Mouse (Mus musculus): Measurements from ENCODE around the gene Slc39a13. TPM values are rescaled to one million over a fixed set of nuclear protein-coding genes. Genes with fewer than 3 reads are reported as not detected.

The Slc39a13 gene
- polyA plus RNA-seq, 1 experiment = 47.0 TPM

DNA sequence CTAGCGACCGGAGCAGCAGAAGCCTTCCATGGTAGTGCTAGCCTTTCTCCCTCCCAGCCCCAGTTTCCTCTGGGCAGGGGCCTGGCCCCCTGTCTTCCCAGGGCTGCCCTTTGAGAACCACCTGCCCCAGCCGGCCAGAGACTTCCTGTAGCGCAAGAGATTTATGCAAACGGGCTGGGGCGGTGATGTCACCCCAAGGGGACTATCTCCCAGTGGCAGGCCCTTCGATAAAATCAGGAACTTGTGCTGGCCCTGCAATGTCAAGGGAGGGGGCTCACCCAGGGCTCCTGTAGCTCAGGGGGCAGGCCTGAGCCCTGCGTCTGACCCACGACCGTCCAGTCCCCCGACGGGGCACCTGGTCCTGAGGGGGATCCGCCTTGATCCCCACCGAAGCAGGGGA is 26.3 kb upstream of the Slc39a13 start:
- Histone ChIP-seq H3K4me3 (ENCODE audit: insufficient read depth, low read length) (peak overlapping the region; percentile 98), H3K4me1 (ENCODE audit: control insufficient read depth, insufficient read depth, low read length) (peaks cover 30% of the 10 kb centered on the region), H3K27ac (ENCODE audit: insufficient read depth, low read depth, low read length) (peak overlapping the region; percentile 92)
- TF ChIP-seq POLR2A (IDR thresholded peaks at IDR 0.05; ENCODE audit: borderline replicate concordance, low read depth, low read length) (no peak), CTCF (IDR thresholded peaks at IDR 0.05; ENCODE audit: low read depth, low read length) (no peak)

DNA sequence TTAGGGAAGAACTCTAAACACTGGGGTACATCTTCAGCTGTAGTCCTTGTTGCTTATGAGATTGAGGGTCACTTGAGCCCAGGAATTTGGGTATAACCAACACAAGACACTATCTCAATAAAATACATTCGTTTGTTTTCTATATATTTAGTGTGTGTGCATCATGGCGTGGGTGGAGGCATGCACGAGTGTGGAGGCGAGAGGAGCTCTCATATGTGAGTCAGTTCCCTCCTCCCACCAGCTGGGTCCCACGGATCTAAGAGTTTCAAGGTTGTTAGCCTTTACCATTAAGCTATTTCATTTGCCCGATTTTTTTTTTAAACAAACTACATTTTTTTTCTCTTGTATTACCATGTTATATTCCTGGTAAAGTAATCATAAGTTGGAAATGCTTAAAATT is 20.6 kb upstream of the Slc39a13 start:
- peaks cover 67% of the 10 kb centered on the region for H3K4me1 ChIP-seq (ENCODE audit: control insufficient read depth, insufficient read depth, low read length)
- no peak overlapping the region for H3K4me3 ChIP-seq (ENCODE audit: insufficient read depth, low read length)
- TF ChIP-seq POLR2A (IDR thresholded peaks at IDR 0.05; ENCODE audit: borderline replicate concordance, low read depth, low read length) = no peak
- TF ChIP-seq CTCF (IDR thresholded peaks at IDR 0.05; ENCODE audit: low read depth, low read length) = no peak
- no peak overlapping the region for H3K27ac ChIP-seq (ENCODE audit: insufficient read depth, low read depth, low read length)

- Histone ChIP-seq H3K4me1 (ENCODE audit: control insufficient read depth, insufficient read depth, low read length) (peaks cover 71% of the 10 kb centered on the region), H3K27ac (ENCODE audit: insufficient read depth, low read depth, low read length) (no peak overlapping the region)
- TF ChIP-seq CTCF (IDR thresholded peaks at IDR 0.05; ENCODE audit: low read depth, low read length) = no peak
- no peak for TF ChIP-seq POLR2A (IDR thresholded peaks at IDR 0.05; ENCODE audit: borderline replicate concordance, low read depth, low read length)
Measured at GRCm38 (mm10) chr2:91090208-91090607, 20.0 kb upstream of the Slc39a13 start.

DNA sequence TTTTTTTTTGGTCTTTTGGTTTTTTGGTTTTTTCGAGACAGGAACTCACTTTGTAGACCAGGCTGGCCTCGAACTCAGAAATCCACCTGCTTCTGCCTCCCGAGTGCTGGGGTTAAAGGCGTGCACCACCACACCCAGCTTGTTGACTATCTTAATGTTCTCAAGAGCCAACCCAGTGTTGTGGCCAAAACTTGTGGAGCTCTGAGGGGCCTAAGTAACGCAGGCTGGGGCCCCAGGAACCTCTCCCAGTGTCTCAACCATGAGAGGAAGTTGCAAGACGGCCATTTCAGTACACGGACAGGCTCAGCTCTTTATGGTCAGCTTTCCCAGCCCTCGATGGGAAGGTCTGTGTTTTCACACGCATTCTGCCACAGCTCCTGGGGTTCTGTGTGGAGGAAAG is 18.8 kb upstream of the Slc39a13 start:
- Histone ChIP-seq H3K4me1 (ENCODE audit: control insufficient read depth, insufficient read depth, low read length) (peaks cover 77% of the 10 kb centered on the region), H3K4me3 (ENCODE audit: insufficient read depth, low read length) (no peak overlapping the region), H3K27ac (ENCODE audit: insufficient read depth, low read depth, low read length) (peak overlapping the region; percentile 62)
- no peak for TF ChIP-seq POLR2A (IDR thresholded peaks at IDR 0.05; ENCODE audit: borderline replicate concordance, low read depth, low read length)
- no peak for TF ChIP-seq CTCF (IDR thresholded peaks at IDR 0.05; ENCODE audit: low read depth, low read length)

More at GRCm38 (mm10) chr2:91090208-91090607, 20.0 kb upstream of the Slc39a13 start:
- no peak overlapping the region for H3K4me3 ChIP-seq (ENCODE audit: insufficient read depth, low read length)

- no peak for TF ChIP-seq CTCF (IDR thresholded peaks at IDR 0.05; ENCODE audit: low read depth, low read length)
- no peak for TF ChIP-seq POLR2A (IDR thresholded peaks at IDR 0.05; ENCODE audit: borderline replicate concordance, low read depth, low read length)
- H3K27ac ChIP-seq (ENCODE audit: insufficient read depth, low read depth, low read length) = peak overlapping the region; percentile 99
- peaks cover 76% of the 10 kb centered on the region for H3K4me1 ChIP-seq (ENCODE audit: control insufficient read depth, insufficient read depth, low read length)
- no peak overlapping the region for H3K4me3 ChIP-seq (ENCODE audit: insufficient read depth, low read length)
Measured at GRCm38 (mm10) chr2:91087453-91087852, 17.2 kb upstream of the Slc39a13 start.

DNA sequence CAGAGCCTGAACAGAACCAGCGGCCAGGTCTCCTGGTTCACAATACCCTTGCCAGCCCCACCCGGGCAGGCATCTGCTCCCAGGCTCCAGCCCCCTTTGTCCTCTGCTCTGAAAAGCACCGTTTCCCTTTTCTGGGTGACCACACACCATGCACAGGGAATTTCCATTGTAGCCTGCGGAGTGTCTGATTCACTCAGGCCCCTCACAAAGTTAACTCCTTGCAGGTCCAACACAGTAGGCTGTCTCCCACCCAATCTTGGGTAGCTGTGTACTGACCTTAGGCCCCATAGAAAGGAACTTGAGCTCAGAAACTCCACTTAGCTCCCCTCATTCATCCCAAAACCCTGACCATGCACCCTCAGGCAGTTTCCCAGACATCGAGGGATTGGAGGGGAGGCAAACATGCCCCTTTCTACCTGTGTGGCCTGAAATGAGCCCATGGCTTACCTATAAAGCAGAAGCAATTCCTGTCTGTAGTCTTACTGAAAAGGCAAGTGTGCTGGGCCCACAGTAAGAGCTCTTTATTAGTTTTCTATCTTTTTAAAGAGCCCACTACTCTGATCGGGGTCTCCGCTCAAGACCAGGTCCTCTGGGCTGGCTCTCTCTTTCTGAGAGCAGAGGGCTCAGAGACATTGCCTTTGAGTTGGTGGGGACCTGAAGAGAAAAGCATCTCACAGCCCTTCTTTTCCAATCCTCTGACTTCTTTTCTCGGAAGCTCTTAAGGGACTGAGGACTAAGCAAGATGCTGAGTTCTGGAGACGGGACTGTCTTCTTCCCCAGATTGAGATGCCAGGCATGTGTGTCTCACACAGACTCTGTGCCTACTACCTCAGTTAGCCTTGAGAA is 16.4 kb upstream of the Slc39a13 start:
- TF ChIP-seq CTCF (IDR thresholded peaks at IDR 0.05; ENCODE audit: low read depth, low read length) (no peak), POLR2A (IDR thresholded peaks at IDR 0.05; ENCODE audit: borderline replicate concordance, low read depth, low read length) (no peak)
- H3K4me1 ChIP-seq (ENCODE audit: control insufficient read depth, insufficient read depth, low read length) = peaks cover 68% of the 10 kb centered on the region
- peak overlapping the region; percentile 38 for H3K4me3 ChIP-seq (ENCODE audit: insufficient read depth, low read length)
- peak overlapping the region; percentile 99 for H3K27ac ChIP-seq (ENCODE audit: insufficient read depth, low read depth, low read length)

- Histone ChIP-seq H3K4me1 (ENCODE audit: control insufficient read depth, insufficient read depth, low read length) (peaks cover 64% of the 10 kb centered on the region), H3K4me3 (ENCODE audit: insufficient read depth, low read length) (peak overlapping the region; percentile 38), H3K27ac (ENCODE audit: insufficient read depth, low read depth, low read length) (peak overlapping the region; percentile 99)
- no peak for TF ChIP-seq CTCF (IDR thresholded peaks at IDR 0.05; ENCODE audit: low read depth, low read length)
- TF ChIP-seq POLR2A (IDR thresholded peaks at IDR 0.05; ENCODE audit: borderline replicate concordance, low read depth, low read length) = no peak
Measured at GRCm38 (mm10) chr2:91085494-91086391, 15.5 kb upstream of the Slc39a13 start.

DNA sequence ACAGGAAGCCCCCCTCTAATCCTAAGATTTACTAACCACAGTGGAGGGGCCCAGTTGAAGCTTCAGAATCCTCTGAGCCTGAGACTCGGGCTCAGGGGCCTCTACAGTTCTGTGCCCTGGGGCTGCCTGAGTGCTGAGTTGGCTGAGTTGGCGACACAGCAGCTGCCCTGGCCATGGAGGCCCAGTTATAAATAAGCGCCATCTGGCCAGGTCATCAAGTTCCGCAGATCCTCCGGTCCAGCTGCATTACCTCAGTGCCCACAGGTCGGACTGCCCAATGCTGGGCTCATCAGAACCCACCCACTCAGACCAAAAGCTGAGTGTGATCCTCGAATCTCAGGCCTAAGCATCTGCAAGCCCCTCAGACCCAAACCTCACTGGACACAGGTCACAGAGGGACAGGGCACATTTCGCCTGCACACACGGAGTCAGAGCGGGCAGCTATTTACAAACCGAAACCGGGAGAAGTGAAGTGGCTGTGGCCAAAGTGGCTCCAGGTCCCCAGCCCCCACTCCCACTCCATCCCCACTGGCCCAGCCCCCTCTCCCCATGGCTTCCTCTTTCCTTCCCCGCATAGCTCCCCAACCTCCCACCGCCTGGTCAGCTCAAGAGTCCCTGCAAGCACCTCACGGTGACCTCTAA is 14.1 kb upstream of the Slc39a13 start:
- peak overlapping the region; percentile 99 for H3K27ac ChIP-seq (ENCODE audit: insufficient read depth, low read depth, low read length)
- no peak for TF ChIP-seq POLR2A (IDR thresholded peaks at IDR 0.05; ENCODE audit: borderline replicate concordance, low read depth, low read length)
- TF ChIP-seq CTCF (IDR thresholded peaks at IDR 0.05; ENCODE audit: low read depth, low read length) = no peak

DNA sequence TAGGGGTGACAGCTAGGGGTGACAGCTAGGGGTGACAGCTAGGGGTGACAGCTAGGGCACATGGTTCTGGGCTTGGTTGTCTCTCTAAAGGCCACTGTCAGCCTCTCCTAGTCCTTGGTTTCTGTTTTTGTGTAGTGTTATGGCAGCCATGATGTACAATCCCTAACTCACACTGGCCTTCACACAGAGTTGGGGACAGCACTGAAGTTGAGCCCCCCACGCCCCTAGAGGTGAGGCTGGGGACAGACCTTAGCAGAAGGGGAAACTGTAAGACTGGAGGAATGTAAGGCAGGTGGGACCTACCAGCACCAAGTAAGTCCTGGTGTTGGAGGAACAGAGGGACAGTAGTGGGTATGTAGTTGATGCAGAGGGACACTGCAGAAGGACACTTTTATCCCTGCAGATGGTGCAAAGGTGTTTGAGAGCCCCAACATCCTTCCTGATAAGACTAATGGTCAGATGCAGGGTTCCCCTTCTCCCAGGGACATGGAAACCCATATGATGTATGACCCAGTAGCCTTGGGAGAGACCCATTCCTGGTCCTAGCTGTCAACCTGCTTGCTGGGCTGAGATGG is 13.2 kb upstream of the Slc39a13 start:
- Histone ChIP-seq H3K27ac (ENCODE audit: insufficient read depth, low read depth, low read length) (peak overlapping the region; percentile 99), H3K4me3 (ENCODE audit: insufficient read depth, low read length) (peak overlapping the region; percentile 74), H3K4me1 (ENCODE audit: control insufficient read depth, insufficient read depth, low read length) (peaks cover 52% of the 10 kb centered on the region)
- no peak for TF ChIP-seq CTCF (IDR thresholded peaks at IDR 0.05; ENCODE audit: low read depth, low read length)

More for the DNA sequence above, 14.1 kb upstream of the Slc39a13 start:
- H3K4me3 ChIP-seq (ENCODE audit: insufficient read depth, low read length) = peak overlapping the region; percentile 74
- peaks cover 60% of the 10 kb centered on the region for H3K4me1 ChIP-seq (ENCODE audit: control insufficient read depth, insufficient read depth, low read length)

Measured in bone marrow macrophage, adult 2 months (primary cell).